Mouse (Mus musculus) liver, embryonic 14.5 days (tissue): Measurements from ENCODE around the gene Alkbh4. TPM values are rescaled to one million over a fixed set of nuclear protein-coding genes. Genes with fewer than 3 reads are reported as not detected.

Experiments used
- ATAC-seq: fragments of 200-750 bp; cut with Nextera tagmentation; 2 replicates; pipeline ENCODE4 v1.8.0; 2017; ENCODE audit warnings: moderate number of reproducible peaks, mild to moderate bottlenecking, moderate library complexity; ENCODE audit not compliant: insufficient read depth
- DNase-seq, 3 experiments: peaks; one replicate each; pipeline ENCODE4 v3.0.0-alpha.2; 2012 to 2013; ENCODE audit warnings: low read depth in 3 of 3, low spot score in 3 of 3
- H3K27ac ChIP-seq: fragments of 300-500 bp; sonication (generic); 2 replicates; pipeline ENCODE4 v1.5.1; 2014; ENCODE audit warnings: moderate library complexity, mild to moderate bottlenecking, control low read depth, inconsistent platforms
- H3K27me3 ChIP-seq: fragments of 300-500 bp; sonication (generic); 2 replicates; pipeline ENCODE4 v1.6.1; 2014; ENCODE audit warnings: mild to moderate bottlenecking, low read length, moderate library complexity; ENCODE audit not compliant: control insufficient read depth, insufficient read depth
- H3K36me3 ChIP-seq: fragments of 300-500 bp; sonication (generic); replicated peaks from 2 replicates; pipeline ENCODE4 v1.6.1; 2014; ENCODE audit warnings: low read depth; ENCODE audit not compliant: control insufficient read depth, insufficient read depth
- H3K4me1 ChIP-seq, 2 experiments: fragments of 200-500 bp in 1 of 2; fragments of 300-500 bp in 1 of 2; sonication (generic) in 1 of 2; replicated peaks; 2 replicates each; pipeline ENCODE4 v1.6.1; 2012 to 2014; ENCODE audit warnings: antibody characterized with exemption in 1 of 2, inconsistent platforms in 1 of 2, low read length in 1 of 2; ENCODE audit not compliant: control insufficient read depth in 2 of 2, insufficient read depth in 2 of 2
- H3K4me2 ChIP-seq: fragments of 300-500 bp; sonication (generic); 2 replicates; pipeline ENCODE4 v1.6.1; 2014; ENCODE audit warnings: low read depth, mild to moderate bottlenecking, control low read depth, moderate library complexity
- H3K4me3 ChIP-seq, 2 experiments: fragments of 200-500 bp in 1 of 2; fragments of 300-500 bp in 1 of 2; sonication (generic) in 1 of 2; 2 replicates each; pipeline ENCODE4 v1.5.1; 2012 to 2014; ENCODE audit warnings: low read depth in 2 of 2, low read length in 2 of 2, mild to moderate bottlenecking in 2 of 2, control low read depth in 1 of 2, inconsistent platforms in 1 of 2, moderate library complexity in 1 of 2; ENCODE audit not compliant: insufficient read depth in 1 of 2
- H3K9ac ChIP-seq: fragments of 300-500 bp; sonication (generic); replicated peaks from 2 replicates; pipeline ENCODE4 v1.6.1; 2014; ENCODE audit warnings: mild to moderate bottlenecking, control low read depth, moderate library complexity
- H3K9me3 ChIP-seq: fragments of 300-500 bp; sonication (generic); 2 replicates; pipeline ENCODE4 v1.6.1; 2016; ENCODE audit warnings: low read length, mixed read lengths; ENCODE audit not compliant: control insufficient read depth
- CTCF ChIP-seq: IDR thresholded peaks from 2 replicates; pipeline ENCODE4 v1.5.1; 2016; ENCODE audit warnings: antibody characterized with exemption, low read depth, control low read depth
- EP300 ChIP-seq: IDR thresholded peaks from 2 replicates; pipeline ENCODE4 v1.6.1; 2016; ENCODE audit warnings: antibody characterized with exemption, low read depth
- WGBS: fragments of 180-500 bp; shearing (Covaris S2); extraction: QIAGEN DNeasy Blood & Tissue Kit; methylation state at CpG from one replicate; pipeline ENCODE4 v1.1.7; 2014; ENCODE audit not compliant: insufficient replicate concordance; 5-methylcytosine and 5-hydroxymethylcytosine counted together
- polyA plus RNA-seq, 2 experiments: library from polyadenylated mRNA; depleted of rRNA in 1 of 2; stranded (reverse) in 1 of 2; unstranded in 1 of 2; fragments of >200 nt; fragmentation: Nextera tagmentation in 1 of 2; extraction: Ambion mirVana in 1 of 2; gene quantifications; 2 replicates each; pipeline versions ENCODE4 v1.2.1 to v1.2.3; 2012 to 2014

The Alkbh4 gene
- polyA plus RNA-seq, 2 experiments, result 7.0 to 8.2 TPM

- no peak overlapping the region for H3K4me3 ChIP-seq
- H3K9me3 ChIP-seq, result peaks cover 4% of the 10 kb centered on the region
- no peaks in the 10 kb centered on the region for H3K36me3 ChIP-seq
- peaks cover 0 to 14% of the 10 kb centered on the region in 2 experiments; a peak in 3 of 4 replicates for H3K4me1 ChIP-seq
- no peak overlapping the region for H3K9ac ChIP-seq
- WGBS, result 80% methylated on average over 4 of the region's 4 CpGs
- no peak for TF ChIP-seq EP300
- TF ChIP-seq CTCF, result no peak
- ATAC-seq (no peak), DNase-seq (no peak)
- H3K4me2 ChIP-seq, result no peak overlapping the region
- H3K27ac ChIP-seq, result no peak overlapping the region
- H3K27me3 ChIP-seq, result no peaks in the 10 kb centered on the region
Measured at GRCm38 (mm10) chr5:136167296-136167695, 31.4 kb downstream of the Alkbh4 start.

GRCm38 (mm10) chr5:136168071-136168470 is 32.1 kb downstream of the Alkbh4 start:
- ATAC-seq (no peak), DNase-seq (no peak)
- H3K4me2 ChIP-seq, result no peak overlapping the region
- no peaks in the 10 kb centered on the region for H3K27me3 ChIP-seq
- peaks cover 4% of the 10 kb centered on the region for H3K9me3 ChIP-seq
- H3K36me3 ChIP-seq, result no peaks in the 10 kb centered on the region
- no peak overlapping the region for H3K9ac ChIP-seq
- WGBS, result 74% methylated on average over 3 of the region's 3 CpGs
- peaks cover 0 to 15% of the 10 kb centered on the region in 2 experiments; a peak in 3 of 4 replicates for H3K4me1 ChIP-seq
- no peak overlapping the region for H3K27ac ChIP-seq
- H3K4me3 ChIP-seq, result no peak overlapping the region
- TF ChIP-seq EP300 (no peak), CTCF (peak; percentile 60)

GRCm38 (mm10) chr5:136169626-136170511 is 33.9 kb downstream of the Alkbh4 start:
- TF ChIP-seq CTCF (no peak), EP300 (no peak)
- DNase-seq, result peak in 1 of 3 experiments; percentile 13
- H3K27ac ChIP-seq, result no peak overlapping the region
- H3K4me1 ChIP-seq, result peaks cover 0 to 15% of the 10 kb centered on the region in 2 experiments; a peak in 3 of 4 replicates
- no peaks in the 10 kb centered on the region for H3K27me3 ChIP-seq
- H3K9ac ChIP-seq, result peak overlapping the region; percentile 71
- peaks cover 4% of the 10 kb centered on the region for H3K9me3 ChIP-seq
- H3K4me2 ChIP-seq, result peak overlapping the region; percentile 81
- ATAC-seq, result peak; percentile 42
- 9% methylated on average over 14 of the region's 15 CpGs for WGBS
- H3K4me3 ChIP-seq, result peak overlapping the region; percentile 58 to 65
- H3K36me3 ChIP-seq, result no peaks in the 10 kb centered on the region

- peak within 1 kb of the TSS; percentile 58 to 65 for H3K4me3 ChIP-seq
- peak within 1 kb of the TSS; percentile 81 for H3K4me2 ChIP-seq
- WGBS, result 1% methylated on average over 49 of the region's 49 CpGs
- no peaks in the 10 kb centered on the region for H3K36me3 ChIP-seq
- peak within 1 kb of the TSS; percentile 71 for H3K9ac ChIP-seq
- H3K27me3 ChIP-seq, result no peaks in the 10 kb centered on the region
- ATAC-seq (peak; percentile 81), DNase-seq (peak; percentile 31 to 52 (median 39))
- H3K27ac ChIP-seq, result peak within 1 kb of the TSS; percentile 1; the same call in 1 of the 2 replicates
- peaks cover 0 to 15% of the 10 kb centered on the region in 2 experiments; a peak in 3 of 4 replicates for H3K4me1 ChIP-seq
- H3K9me3 ChIP-seq, result peaks cover 4% of the 10 kb centered on the region
- TF ChIP-seq CTCF (no peak), EP300 (no peak)
Measured at GRCm38 (mm10) chr5:136170512-136171362, 34.8 kb downstream of the Alkbh4 start, which contains the start of gene Orai2. TSS of gene Orai2 (minus strand) at chr5:136170713.
